Mouse (Mus musculus) olfactory bulb, adult 2 months (tissue): ENCODE results near the gene Abhd2. TPM values are rescaled to one million over a fixed set of nuclear protein-coding genes. Genes with fewer than 3 reads are reported as not detected.
A peak's percentile ranks its signal among the peaks of the same experiment; 100 is the strongest.

ENCODE experiments used
- H3K27ac ChIP-seq: fragments of 200-500 bp; 2 replicates; pipeline ENCODE4 v1.5.1; 2012; ENCODE audit warnings: low read depth, low read length; ENCODE audit not compliant: insufficient read depth
- H3K4me1 ChIP-seq: fragments of 200-500 bp; 2 replicates; pipeline ENCODE4 v1.6.1; 2012; ENCODE audit warnings: low read length; ENCODE audit not compliant: control insufficient read depth, insufficient read depth
- H3K4me3 ChIP-seq: fragments of 200-500 bp; 2 replicates; pipeline ENCODE4 v1.5.1; 2012; ENCODE audit warnings: mild to moderate bottlenecking, low read depth, low read length, moderate library complexity; ENCODE audit not compliant: insufficient read depth
- CTCF ChIP-seq: fragments of 200-500 bp; IDR thresholded peaks from 2 replicates; pipeline ENCODE4 v1.5.1; 2012; ENCODE audit warnings: low read depth, mild to moderate bottlenecking, low read length, moderate library complexity; ENCODE audit not compliant: insufficient read depth
- POLR2A ChIP-seq: fragments of 200-500 bp; IDR thresholded peaks from 2 replicates; pipeline ENCODE4 v1.6.1; 2012; ENCODE audit warnings: mild to moderate bottlenecking, low read depth, low read length, moderate library complexity; ENCODE audit not compliant: insufficient read depth
- whole genome bisulfite sequencing: fragments of 180-500 bp; shearing (Covaris S2); methylation state at CpG from one replicate; pipeline ENCODE4 v1.1.7; 2018; 5-methylcytosine and 5-hydroxymethylcytosine counted together
- polyA plus RNA-seq: library from polyadenylated mRNA; stranded (reverse); fragments of >200 nt; gene quantifications from 2 replicates; pipeline ENCODE4 v1.2.4, GENCODE M21; 2012; ENCODE audit warnings: low replicate concordance; ENCODE audit not compliant: missing spikeins, insufficient read depth, insufficient read length

Gene Abhd2
- polyA plus RNA-seq, 1 experiment = not detected

DNA sequence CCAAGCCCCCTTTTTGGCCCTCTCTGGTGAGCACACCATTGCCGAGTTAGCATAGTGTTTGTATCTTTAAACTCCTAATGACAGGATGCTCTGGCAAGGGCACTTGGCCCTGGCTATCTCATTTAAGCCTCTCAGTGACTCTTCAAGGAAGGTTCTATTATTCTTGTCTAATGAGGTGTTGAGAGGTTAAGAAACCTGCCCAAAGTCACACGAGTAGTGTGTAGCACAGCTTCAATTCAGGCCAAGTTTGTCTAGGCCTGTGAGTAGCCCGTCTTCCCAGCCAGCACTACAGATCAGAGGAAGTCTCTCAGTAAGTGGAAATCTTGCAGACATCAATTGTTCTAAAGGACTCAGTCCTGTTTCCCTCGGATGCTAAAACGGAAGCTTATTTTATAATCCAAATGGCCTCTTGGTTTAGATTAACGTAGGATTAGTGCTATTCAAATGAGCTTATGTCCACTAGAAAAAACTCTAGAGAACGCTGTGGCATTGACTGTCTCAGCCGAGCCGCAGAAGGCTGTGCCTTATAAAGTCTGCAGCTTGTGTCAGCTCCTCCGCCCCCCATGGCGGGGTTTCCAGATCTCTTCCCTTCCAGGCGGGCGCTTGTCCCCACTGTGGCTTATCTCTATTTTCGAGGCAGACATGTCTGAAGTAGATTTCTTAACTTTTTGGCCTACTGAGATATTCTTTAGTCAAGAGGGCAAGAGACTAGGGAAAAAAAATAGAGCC lies 11.3 kb downstream of the Abhd2 start:
- Histone ChIP-seq H3K27ac (peak overlapping the region; percentile 73; the same call in 1 of the 2 replicates), H3K4me3 (no peak overlapping the region), H3K4me1 (peaks cover 46% of the 10 kb centered on the region)
- TF ChIP-seq CTCF = no peak
- TF ChIP-seq POLR2A = no peak
- WGBS = 42% methylated on average over 14 of the region's 14 CpGs

DNA sequence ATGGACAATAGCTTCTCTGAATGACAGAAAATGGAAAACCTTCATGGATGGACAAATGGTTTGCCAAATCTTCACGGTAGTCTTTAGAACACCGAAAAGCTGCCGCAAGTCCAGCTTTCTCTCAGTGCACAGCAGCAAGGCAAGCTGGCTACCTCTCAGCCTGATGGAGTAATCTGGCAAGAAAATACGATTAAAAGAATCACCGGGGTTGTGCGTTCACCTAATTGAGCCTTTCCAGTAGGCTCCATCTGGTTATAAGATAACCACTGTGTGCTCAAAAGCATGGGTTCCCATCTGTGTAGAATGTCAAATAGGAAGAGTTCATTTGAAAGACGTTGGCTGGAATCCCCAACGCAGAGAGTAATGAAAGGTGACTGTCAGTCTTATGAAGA lies 11.9 kb downstream of the Abhd2 start:
- no peak for TF ChIP-seq CTCF

DNA sequence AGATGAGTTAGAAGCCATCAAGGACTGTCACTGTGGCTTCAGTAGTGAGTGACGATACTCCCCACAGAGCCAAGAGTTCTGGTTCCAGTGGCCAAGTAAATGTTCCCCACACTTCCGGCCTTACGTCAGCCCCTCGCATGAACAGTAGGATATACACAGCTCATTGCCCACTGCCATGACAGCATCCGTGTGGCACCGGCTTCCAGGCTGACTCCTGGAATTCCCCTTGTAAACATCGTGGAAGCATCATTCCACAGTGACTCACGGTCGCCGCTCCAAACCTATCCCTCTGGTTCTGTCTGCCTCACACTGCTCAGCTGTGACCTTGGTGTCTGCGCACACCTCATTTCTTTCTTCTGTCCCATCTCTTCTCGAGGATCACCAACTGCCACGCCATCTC lies 12.4 kb downstream of the Abhd2 start:
- peak overlapping the region; percentile 73 for H3K27ac ChIP-seq
- WGBS = 60% methylated on average over 13 of the region's 13 CpGs
- H3K4me3 ChIP-seq = no peak overlapping the region
- H3K4me1 ChIP-seq = peaks cover 47% of the 10 kb centered on the region
- TF ChIP-seq CTCF (no peak), POLR2A (no peak)

More for the DNA sequence above, 11.9 kb downstream of the Abhd2 start:
- H3K4me1 ChIP-seq = peaks cover 46% of the 10 kb centered on the region
- WGBS = 58% methylated on average over 8 of the region's 8 CpGs
- peak overlapping the region; percentile 73; the same call in 1 of the 2 replicates for H3K27ac ChIP-seq
- H3K4me3 ChIP-seq = no peak overlapping the region

DNA sequence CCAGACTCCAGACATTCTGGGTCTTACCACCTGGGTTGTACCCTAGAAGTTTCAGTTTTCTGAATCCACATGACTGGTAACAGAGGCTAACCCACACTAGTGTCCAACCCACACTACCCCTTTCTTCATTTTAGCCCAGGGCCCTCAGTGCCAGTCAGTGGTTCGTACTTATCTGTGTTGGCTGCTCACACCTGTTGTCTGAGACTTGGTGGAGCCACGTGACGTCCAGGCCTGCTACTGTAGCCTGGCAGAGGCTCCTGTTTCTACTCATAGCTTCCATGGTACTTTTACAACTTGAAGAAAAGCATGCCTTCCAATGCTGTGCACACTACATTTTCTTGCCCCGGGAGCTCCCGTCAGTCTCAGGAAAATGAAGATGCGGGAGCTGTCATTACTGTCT lies 14.2 kb downstream of the Abhd2 start:
- Histone ChIP-seq H3K4me1 (peaks cover 49% of the 10 kb centered on the region), H3K27ac (peak overlapping the region; percentile 58; the same call in 1 of the 2 replicates), H3K4me3 (no peak overlapping the region)
- 77% methylated on average over 6 of the region's 6 CpGs for WGBS
- TF ChIP-seq POLR2A = no peak
- no peak for TF ChIP-seq CTCF

DNA sequence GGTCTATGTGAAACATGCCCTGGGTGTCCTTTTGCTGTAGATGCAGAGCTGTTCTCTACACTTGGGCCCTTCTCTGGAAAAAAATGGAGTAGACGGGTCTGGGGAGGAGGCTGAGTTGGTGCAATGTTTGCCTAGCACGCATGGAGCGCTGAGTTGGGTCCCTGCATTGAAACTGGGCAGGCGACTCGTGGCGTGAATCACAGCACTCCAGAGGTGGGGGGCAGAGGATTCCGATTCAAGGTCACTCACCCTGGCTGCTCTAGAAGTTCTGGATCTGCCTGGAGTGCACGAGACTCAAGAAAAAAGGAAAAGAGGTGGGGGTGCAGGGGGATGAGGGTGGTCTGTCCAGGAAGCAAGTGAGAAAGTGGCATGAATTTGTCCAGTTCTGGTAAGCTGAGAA lies 14.9 kb downstream of the Abhd2 start:
- no peak for TF ChIP-seq CTCF
- no peak for TF ChIP-seq POLR2A
- peaks cover 45% of the 10 kb centered on the region for H3K4me1 ChIP-seq
- H3K4me3 ChIP-seq = no peak overlapping the region
- WGBS = 61% methylated on average over 8 of the region's 8 CpGs
- H3K27ac ChIP-seq = peak overlapping the region; percentile 58

DNA sequence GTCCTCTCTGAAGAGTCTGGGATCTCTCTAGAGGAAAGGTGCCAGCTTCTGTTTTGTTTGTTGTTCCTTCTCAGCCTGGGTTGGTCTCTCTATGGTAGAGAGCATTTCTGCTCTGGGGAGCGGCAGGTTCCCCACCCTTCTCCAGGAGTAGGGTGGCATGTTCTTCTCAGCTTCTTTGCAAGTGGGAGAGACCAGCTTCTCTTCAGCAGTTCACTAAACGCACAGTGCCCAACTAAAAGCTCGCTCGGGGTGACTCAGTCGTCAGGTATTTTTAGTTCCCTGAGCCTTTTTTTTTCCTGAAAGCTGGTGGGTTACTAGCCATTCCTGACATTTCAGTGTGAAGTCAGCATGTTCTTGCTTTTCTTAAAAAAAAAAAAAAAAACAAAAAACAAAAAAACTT lies 15.4 kb downstream of the Abhd2 start:
- Histone ChIP-seq H3K27ac (peak overlapping the region; percentile 58), H3K4me1 (peaks cover 43% of the 10 kb centered on the region), H3K4me3 (no peak overlapping the region)
- WGBS = 41% methylated on average over 5 of the region's 5 CpGs
- TF ChIP-seq POLR2A (no peak), CTCF (no peak)

DNA sequence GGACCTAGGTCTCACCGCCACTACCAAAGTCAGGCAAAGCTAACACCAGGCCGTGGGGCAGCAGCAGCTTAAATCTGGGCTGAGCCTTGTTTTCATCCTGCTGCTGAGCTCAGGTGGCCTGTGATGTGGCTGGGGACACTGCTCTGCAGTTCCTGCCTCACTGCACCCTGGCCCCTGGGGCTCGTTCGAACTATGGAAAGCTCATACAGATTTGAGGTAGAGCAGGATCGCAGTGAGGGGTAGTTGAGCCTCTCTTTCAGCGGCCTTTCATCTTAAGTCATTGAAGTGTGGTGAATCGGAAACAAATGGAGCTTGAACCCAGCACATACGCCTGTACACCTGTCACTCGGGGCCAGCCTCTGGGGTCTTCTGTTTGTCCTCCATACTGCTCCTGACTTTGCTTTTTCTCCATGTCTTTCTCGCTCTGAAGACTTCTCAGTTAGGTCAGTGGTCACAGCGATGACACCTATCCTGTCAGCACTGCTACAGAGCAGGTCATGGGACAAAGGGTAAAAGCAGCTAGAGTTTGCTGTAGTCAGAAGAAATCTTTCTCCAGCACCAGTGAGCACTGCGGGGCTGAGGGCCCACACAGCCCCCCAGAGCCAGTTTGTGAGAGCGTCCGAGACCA lies 20.7 kb downstream of the Abhd2 start:
- 77% methylated on average over 14 of the region's 14 CpGs for WGBS
- Histone ChIP-seq H3K4me3 (no peak overlapping the region), H3K27ac (no peak overlapping the region), H3K4me1 (peaks cover 32% of the 10 kb centered on the region)
- TF ChIP-seq POLR2A = no peak
- no peak for TF ChIP-seq CTCF

DNA sequence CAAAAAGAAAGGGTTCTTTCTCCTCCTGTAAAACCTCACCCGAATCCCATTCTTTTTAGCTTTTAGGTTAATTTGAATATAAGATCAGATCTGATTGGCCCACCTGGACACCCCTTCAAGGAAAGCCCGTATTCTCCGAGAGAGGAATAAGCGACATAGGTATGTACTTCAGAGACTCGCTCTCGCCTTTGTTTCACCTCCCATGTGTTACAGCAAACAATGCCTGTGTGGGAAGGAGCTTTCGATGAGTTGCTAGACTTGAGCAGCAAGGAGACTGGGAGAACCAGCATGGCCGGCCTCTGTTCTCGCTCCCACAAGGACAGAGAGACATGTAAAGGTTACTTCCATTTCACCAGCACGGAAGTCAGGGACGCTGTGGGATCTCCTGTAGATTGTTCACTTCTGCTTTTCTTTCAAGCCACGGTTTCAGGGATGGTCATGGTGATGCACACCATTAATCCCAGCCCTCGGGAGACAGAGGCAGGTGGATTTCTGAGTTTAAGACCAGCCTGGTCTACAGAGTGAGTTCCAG lies 21.5 kb downstream of the Abhd2 start:
- H3K4me1 ChIP-seq = peaks cover 30% of the 10 kb centered on the region
- H3K27ac ChIP-seq = no peak overlapping the region
- H3K4me3 ChIP-seq = no peak overlapping the region
- 73% methylated on average over 13 of the region's 13 CpGs for WGBS
- TF ChIP-seq POLR2A (no peak), CTCF (no peak)

DNA sequence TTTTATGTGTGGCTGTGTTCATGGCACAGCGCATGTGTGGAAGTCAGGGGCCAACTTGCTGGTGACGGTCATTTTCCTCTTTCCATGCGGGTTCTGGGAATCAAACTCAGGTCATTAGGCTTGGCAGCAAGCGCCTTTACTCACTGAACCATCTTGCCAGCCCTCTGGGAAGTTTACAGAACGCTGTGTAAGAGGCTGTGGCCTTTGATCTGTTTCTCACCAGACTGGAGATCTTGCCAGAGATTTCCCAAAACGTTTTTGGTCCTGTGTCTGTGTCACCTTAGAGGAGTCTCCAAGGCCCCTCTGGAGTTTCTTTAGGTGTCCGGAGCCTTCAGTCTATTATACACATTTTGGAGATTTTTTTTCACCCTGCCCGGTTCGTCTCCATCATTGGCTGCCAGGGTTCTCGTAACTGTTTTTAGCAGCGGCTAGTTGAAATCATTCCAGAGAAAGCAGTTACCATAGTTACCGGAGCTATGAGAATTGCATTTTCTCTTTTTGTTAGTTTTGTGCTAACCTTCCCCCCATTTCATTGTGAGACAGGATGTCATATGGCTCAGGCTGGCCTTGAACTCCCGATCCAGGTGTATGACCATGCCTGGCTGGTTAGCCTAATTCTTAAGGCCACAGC lies 22.3 kb downstream of the Abhd2 start:
- no peak for TF ChIP-seq POLR2A
- no peak for TF ChIP-seq CTCF

DNA sequence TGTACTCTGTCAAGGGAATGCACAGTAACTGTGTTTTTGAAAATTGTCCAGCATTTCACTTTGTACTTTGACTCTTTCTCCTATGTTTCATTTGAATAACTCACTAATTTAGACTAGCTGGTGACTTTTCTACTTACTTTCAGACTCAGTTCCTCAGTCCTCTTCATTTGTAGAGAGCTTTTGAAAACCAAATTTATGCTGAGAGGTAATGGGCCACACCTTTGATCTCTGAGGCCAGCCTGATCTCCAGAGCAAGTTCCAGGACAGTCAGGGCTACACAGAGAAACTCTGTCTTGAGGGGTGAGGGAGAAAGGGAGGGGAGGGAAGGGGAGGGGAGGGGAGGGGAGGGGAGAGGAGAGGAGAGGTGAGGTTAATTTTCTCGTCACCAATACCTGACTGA lies 25.7 kb downstream of the Abhd2 start:
- peaks cover 28% of the 10 kb centered on the region for H3K4me1 ChIP-seq
- 69% methylated on average over 1 of the region's 1 CpGs for WGBS

More for the DNA sequence above, 22.3 kb downstream of the Abhd2 start:
- Histone ChIP-seq H3K4me1 (peaks cover 32% of the 10 kb centered on the region), H3K27ac (no peak overlapping the region), H3K4me3 (no peak overlapping the region)
- 38% methylated on average over 13 of the region's 13 CpGs for WGBS

More for the DNA sequence above, 25.7 kb downstream of the Abhd2 start:
- TF ChIP-seq POLR2A (no peak), CTCF (no peak)
- Histone ChIP-seq H3K27ac (no peak overlapping the region), H3K4me3 (no peak overlapping the region)
